Mouse (Mus musculus) spleen, postnatal 36 days (tissue): ENCODE measurements around the gene Aifm3.
A peak's percentile ranks its signal among the peaks of the same experiment; 100 is the strongest.
"Not testable (repeated sequence)": the region's sequence is repeated elsewhere in the genome, so short reads cannot be mapped to it uniquely, and the experiment has no call there.

ENCODE experiments used
- DNase-seq, 2 experiments: peaks; one replicate each; pipeline ENCODE4 v3.0.0; 2022; ENCODE audit warnings: low spot score in 2 of 2, mixed read lengths in 1 of 2

The Aifm3 gene

GRCm38 (mm10) chr16:17553910-17554685 is 64.7 kb downstream of the Aifm3 start:
- DNase-seq = peak; percentile 65 to 73

- not testable (repeated sequence) for DNase-seq
Measured at GRCm38 (mm10) chr16:17554702-17555101, 65.3 kb downstream of the Aifm3 start.

- DNase-seq = no peak
Measured at GRCm38 (mm10) chr16:17556180-17556579, 66.8 kb downstream of the Aifm3 start.

GRCm38 (mm10) chr16:17556907-17557306 is 67.5 kb downstream of the Aifm3 start:
- DNase-seq = no peak
